Mouse (Mus musculus) 3134 (cell line): ENCODE measurements around the gene Chrna9.
A peak's percentile ranks its signal among the peaks of the same experiment; 100 is the strongest.
"Not testable (repeated sequence)": the region's sequence is repeated elsewhere in the genome, so short reads cannot be mapped to it uniquely, and the experiment has no call there.

Experiments used
- DNase-seq: peaks from one replicate; pipeline ENCODE4 v3.0.0-alpha.2; 2011; ENCODE audit warnings: low spot score; ENCODE audit not compliant: insufficient read length; ENCODE audit errors: extremely low read depth

Chrna9 gene

DNA sequence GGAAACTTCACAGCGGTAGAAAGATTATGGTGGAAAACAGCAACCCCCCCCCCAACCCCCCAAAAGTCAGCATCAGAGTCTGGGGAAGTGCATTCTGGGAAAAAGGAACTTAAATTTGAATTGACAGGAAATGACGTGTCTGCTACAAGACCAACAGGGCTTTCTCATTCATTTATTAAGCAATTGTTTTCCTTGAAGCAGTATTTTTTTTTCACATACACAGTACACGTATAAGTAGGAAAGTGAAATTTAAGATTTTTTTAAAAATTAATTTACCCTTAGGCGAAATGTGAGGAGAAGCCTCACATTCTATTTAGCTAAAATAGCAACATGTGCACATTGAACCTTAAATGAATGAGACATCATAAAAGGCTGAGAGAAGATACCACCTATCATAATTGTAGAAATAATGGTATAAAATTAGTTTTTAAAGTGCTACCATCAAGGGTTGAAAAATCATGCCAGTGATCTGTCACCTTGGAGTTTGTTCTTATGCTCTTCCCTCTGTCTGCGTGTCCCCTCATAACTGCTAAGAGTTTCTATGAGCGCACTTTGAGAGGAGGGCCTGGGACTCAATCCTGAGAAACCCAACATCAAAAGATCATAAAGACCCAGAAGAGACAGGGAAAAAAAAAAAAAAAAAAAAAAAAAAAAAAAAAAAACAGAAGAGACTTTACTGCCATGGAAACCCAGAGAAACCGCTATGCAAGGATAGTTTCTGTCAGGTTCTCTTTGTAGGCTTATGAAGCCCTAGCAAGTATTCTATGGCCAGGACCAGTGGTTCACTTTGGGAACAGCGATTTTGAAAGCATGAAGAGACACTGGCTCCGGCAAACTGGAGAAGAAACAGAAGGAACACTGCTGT is 21.7 kb downstream of the Chrna9 start:
- DNase-seq = no peak

DNA sequence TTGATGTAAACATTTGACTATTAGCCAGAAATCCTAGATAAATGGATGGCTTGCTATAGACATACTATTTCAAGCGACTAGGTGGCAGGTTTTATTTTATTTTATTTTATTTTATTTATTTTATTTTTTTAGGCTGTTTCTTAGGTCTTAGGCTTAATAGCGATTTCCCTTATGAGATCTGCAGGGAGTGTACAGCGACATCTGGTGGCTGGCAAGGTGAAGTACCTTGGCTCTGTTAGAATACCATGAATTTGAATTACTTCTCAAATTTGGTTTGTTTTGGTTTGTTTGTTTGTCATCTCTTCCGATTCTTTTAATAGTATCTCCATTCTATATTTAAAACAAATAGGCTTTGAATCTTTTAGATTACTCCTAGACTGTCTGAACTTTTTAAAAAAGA is 23.9 kb downstream of the Chrna9 start:
- DNase-seq = no peak

DNA sequence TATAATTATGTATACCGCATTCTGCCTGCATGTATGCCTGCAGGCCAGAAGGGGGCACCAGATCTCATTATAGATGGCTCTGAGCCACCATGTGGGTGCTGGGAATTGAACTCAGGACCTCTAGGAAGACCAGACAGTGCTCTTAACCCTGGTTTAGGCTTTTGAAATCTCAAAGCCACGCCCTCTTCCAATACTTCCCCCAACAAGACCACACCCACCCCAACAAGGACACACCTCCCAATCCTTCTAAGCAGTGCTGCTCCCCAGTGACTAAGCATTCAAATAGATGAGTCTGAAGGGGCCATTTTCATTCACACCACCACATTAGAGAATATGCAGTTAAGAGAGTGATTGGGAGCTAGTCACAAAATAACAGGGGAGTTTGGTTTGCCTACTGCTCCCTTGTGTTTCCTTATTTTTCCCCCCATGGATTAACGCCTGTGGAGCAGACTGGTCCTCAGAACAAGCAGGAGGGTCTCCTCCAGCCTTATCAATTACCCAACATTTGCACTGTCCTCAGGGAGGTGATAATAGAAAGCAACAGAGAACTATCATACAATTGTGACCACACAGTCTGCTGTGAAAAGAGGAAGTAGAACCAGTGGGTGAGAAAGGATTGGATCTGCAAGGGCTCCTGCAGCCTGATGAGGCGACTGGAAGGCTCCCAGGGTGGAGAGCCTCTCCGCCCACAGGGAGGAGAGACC is 25.3 kb downstream of the Chrna9 start:
- no peak for DNase-seq

DNA sequence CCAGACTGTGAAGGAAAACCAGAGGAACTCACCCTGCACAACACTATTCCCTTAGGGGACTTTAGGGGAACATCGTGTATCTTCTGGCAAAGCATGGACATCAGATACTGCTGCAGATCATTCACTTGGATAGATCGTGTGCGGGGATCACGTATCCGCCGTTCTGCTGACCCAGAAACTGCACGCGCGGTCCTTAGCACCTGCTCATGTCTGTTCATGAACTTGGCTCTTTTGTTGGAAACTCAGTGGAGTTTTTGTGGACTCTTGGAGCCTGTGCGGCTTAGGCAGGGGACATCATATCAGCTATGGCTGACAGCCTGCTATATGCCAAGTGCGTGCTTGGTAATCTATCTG is 25.9 kb downstream of the Chrna9 start:
- DNase-seq = no peak

DNA sequence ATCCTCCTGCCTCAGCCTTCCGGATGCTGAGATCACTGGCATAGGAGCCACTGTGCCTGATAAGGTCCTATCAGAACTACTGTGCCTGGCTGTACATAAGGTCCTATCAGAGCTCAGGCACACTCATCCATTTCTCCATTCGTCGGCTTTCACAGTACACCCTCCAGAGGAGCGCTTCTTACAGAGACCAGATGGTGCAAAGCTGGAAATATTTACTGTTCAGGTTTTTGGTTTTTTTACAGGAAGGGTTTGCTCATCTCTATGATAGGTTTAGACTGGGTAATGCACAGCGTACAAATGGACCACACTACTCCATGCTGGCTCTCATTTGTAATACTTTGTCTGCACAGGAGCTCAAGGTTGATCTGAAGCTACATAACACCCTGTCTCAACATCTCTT is 28.6 kb downstream of the Chrna9 start:
- no peak for DNase-seq

DNA sequence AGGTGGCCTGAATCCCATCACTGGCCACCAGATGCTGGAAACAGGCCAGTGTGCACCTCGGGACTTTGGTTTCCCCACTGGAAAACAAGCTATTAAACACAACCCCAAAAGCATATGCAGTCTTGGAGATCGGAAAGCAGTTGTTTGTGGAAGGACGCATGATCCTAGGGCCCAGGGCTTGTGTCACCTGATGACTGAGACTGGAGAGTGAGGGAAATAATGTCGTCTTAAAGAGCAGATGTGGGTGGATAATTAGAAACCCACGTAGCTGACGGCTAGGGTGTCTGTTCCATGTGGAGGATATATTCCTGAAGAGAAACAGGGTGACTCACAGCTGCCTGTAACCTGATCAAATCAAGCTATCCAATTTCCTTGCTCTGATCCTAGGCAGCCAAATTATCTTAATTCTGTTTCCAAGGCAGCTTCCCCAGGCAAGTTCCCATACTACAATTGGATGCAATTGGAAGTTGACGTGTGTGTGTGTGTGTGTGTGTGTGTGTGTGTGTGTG is 31.1 kb downstream of the Chrna9 start:
- no peak for DNase-seq

DNA sequence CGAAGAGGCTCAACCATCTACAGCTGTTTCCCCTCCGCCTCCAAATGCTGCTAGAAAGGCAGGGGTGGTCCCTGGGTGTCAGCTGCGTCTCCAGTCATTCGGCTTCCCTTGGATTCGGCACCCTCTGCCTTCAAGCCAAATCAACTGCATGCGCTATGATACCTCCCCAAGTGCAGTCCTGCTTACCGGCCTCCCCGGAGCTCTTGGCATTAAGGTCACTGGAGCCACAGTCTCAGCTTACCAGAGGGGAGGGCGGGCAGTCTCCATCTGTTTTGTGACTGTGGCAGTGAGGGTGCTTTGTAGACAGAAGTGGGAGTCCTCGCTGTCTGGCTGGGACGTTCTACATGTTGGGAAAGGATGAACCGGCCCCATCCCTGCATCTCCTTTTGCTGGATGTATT is 32.4 kb downstream of the Chrna9 start:
- DNase-seq = no peak

DNA sequence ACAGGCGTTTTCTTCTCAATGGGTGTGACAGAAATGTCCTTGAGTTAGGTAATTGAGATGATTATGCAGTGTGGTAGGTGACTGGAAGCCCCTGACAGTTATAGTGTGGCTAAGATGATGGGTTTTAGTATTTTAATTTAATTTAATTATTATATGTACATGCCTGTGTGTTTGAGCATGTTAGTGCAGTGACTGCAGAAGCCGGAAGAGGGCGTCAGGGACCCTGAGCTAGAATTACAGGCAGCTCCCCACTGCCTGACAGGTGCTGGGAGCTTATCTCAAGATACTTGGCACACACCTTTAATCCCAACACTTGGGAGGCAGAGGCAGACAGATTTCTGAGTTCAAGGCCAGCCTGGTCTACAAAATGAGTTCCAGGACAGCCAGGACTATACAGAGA is 33.3 kb downstream of the Chrna9 start:
- DNase-seq = no peak

DNA sequence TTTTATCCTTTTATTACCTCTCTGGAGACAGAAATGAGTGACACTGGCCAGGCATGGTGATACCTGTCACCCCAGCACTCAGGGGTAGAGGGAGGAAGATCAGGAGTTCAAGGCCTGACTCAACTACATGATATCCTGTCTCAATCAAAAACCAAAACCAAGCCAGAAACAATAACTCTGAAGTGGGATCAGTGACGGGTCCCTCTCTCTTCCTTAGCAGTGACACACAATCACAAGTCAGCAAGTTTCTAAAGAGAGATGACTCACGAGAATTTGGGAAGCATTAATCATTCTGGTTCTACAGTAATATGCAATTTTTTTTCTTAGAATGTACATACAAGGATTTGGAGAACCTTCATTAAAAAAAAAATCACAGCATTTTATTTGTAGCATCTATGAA is 38.5 kb downstream of the Chrna9 start:
- peak; percentile 30 for DNase-seq

DNA sequence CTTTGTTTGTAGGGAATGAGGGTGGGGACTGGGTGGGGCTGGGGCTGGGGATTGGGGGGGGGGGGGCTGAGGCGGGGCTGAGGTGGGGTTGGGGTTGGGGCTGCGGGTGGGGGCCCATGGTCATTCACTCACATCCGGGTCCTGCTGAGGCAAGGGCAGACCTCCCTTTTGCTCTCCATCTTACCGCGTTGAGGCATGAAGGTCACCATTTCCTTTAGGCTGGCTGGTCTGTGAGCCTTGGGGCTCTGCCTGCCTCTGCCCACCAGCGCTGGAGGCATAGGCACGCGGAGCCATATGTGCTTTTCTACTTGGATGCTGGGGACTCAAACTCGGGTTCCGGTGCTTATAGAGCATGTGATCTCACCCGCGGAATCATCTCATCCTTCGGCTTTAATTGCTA is 41.0 kb downstream of the Chrna9 start:
- DNase-seq = no peak

DNA sequence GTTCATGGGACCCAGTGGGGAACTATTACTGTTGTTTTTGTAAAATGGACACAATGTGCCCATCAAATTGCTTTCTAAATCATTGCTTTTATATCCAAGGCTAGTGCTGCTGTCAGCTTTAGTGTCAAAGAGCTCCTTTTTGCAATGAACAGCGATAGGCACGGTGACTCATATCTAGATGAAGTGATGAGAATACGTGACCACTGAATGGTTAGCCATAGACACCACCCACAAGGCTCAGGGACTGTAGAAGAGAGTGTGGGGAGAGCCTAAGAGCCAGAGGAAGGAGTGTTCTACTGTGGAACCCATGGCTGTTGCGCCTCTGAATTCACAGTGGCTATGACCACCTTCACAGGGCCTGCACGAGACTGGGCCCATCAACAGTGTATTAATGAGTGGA is 51.7 kb downstream of the Chrna9 start:
- no peak for DNase-seq

DNA sequence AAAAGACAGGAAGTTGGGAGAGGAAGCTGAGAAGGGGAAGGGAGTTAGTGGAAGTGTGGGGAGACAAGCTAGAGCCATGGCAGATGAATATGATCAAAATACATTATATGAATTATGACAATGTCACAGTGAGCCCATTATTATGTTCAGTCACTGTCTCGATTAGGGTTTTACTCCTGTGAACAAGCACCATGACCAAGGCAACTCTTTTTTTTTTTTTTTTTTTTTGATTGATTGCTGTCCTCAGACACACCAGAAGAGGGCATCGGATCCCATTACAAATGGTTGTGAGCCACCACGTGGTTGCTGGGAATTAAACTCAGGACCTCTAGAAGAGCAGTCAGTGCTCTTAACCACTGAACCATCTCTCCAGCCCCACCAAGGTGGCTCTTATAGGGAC is 52.3 kb downstream of the Chrna9 start:
- not testable (repeated sequence) for DNase-seq

DNA sequence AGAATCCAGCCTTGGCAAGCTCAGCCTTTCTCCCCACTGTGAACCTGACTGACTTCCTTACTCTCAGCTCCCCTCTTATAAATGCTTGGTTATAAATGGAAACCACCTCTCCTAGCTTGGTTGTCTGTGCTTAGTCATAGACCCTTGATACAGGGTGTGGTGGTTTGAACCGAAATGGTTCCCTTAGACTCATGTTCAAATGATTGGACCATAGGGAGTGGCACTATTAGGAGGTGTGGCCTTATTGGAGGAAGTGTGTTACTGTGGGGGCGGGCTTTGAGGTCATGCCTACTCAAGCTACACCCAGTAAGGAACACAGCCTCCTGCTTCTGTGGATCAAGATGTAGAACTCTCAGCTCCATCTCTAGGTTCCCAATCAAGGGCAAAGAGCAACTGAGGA is 56.5 kb downstream of the Chrna9 start:
- peak; percentile 71 for DNase-seq

DNA sequence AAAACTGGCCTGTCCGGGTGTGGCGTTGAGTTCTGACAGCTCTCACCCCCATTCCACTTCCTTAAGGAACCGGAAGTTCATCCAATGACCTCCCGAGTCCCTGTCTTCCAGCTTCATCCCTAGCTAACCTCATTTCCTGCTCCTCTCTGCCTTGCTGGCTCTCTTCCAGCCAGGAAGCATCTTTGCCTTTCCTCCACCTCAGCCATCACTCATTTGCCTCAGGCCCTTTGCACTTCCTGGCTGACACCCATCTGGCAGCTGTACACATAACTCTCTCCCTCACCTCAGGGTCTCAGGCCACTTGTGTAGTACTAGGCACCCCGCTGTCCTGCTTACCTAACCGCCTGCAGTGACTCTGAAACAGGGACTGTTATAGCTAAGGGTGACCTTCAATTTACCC is 59.9 kb downstream of the Chrna9 start:
- no peak for DNase-seq

DNA sequence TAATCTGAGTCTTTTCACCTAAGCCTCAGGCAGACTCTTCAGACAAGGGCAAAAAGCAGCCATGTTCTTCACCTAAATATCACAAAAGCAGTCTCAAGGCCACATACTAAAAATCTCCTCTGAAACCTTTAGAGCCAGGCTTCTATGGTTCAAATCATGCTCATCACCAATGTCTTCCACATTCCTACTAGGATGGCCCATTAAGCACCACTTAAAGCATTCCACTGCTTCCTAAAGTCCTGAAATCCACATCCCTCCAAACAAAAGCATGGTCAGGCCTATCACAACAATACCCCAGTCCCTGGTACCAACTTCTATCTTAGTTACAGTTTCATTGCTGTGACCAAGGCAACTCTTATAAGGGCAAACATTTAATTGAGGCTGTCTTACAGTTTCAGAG is 63.1 kb downstream of the Chrna9 start:
- no peak for DNase-seq

DNA sequence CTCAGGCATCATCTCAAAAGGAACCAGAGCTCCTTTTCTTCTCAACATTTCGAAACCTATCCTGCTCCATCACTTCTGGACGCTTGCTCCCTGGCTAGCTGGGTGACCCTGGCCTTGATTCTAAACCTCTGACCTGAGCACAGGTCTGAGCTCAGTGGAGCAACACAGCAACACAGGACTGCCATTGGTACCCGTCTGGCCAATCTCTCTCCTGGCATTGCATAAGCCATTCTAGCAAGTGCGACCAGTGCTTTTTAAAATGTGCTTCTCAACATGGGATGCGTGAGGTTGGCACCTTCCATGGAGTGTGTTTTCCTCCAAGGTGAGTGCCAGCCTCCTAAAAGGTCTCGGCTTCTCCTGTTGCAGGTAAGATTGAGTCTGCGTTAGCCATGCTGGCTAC is 64.4 kb downstream of the Chrna9 start:
- no peak for DNase-seq

DNA sequence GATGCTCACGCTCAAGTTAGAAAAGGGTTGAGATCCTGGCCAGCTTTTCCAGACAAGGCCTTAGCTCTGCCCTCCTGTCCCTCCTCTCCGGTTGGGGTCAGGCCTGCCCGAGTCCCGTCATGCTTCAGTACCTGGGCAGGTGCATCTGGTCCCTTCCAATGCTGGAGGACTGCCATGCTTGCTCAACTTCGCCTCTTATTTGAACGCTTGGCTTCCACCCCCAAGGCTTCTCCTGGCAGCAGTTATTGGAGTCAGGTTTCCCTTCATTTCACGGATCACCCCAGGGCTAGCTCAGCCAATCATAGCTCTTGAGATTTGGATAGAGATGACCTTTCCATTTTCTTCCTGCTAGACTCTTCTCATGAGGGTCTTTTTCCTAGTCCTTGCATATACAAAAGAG is 65.4 kb downstream of the Chrna9 start:
- no peak for DNase-seq

DNA sequence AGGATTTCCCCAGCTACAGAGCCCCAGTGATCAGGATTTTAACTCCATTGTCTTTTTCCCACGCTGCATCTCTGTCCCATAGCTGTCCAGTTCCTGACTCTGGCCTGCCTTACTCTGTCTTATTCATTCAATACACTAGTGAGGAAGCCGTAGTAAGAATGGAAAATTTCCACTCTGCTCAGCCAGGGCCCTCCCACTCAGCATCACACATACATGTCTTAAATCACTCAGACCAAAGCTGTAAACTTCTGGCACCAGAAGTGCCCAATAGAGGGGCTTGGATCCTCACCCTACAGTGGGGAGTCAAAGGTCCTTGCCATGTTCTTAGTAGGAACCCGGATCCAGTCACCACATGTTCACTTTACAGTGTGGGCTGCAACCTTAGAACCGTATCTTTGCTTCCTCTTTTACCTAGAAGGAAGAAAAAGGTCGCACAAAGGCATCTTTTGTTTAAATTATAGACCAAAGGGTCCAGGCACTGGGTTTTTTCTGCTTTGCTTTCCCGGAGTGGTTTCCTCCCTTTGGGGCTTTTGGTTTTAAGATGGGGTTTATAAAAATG is 65.9 kb downstream of the Chrna9 start:
- DNase-seq = no peak

DNA sequence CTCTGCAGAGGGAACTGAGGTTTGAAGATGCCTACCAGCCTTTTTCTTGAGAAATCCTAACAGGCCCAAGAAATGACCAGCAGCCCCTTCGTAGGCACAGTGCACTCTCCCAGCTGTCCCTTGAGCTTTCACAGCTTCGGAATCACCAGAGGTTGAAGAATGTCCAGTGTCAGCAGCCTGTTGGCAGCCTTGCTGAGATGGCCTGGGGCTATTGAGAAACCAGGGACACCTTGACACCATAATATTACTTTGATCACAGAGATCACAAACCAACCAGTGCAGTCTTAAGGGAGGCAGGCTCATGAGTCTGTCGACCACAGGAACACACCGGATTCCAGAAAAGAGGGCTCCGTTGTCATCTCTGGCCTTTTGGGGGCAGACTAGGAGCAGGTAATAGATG is 66.5 kb downstream of the Chrna9 start:
- no peak for DNase-seq

DNA sequence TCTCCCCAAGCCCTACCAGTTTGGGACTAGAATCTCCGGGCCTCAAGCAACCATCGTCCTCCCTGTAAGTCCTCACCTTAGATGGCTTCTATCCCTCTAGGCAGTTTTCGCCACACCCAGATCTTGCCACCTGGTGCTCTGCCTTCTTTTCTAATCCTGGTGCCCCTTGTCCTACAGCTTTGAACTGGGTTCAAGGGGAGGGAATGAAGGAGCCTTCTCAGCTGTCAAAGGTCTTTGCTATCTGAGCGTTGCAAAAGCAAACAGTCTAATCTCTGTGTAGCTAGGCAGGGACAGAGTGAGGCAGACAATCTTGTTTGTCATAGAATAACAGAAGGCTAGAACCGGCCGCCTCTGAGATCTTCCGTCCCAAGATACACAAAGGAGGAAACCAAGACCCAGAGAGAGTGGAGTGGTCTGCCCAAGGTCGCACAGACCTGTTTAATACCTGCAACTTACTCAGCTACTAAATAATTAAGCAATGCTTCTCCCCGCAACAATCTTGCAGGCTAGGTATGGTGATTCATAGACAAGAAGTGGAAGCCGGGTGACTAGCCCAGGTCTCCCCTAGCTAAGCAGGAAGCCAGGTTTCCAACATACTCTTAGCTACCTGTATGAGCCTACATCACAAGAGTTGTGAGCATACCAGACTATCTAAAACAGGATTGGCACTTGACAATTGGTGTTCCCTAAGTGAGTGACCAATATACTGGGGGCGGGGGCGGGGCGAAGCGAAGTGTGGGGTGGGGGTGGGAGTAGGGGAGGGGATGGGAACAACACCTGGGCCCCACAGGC is 69.6 kb downstream of the Chrna9 start, which contains the start of gene 9130230L23Rik:
TSS of gene 9130230L23Rik (minus strand) at position 152 of the 792 bp plus-strand sequence.
- no peak for DNase-seq
